Mouse (Mus musculus): ENCODE results near the gene Zfp536. TPM values are rescaled to one million over a fixed set of nuclear protein-coding genes. Genes with fewer than 3 reads are reported as not detected.

Zfp536 gene
- polyA plus RNA-seq, 1 experiment from 2014 or later: 11.5 TPM

GRCm38 (mm10) chr7:37689561-37690305, 83.7 kb downstream of the Zfp536 start:
- no peaks in the 10 kb centered on the region for H3K36me3 ChIP-seq (ENCODE audit: control insufficient read depth, insufficient read depth, low read length)
- no peaks in the 10 kb centered on the region for H3K9me3 ChIP-seq (ENCODE audit: control insufficient read depth, low read length)
- DNase-seq (ENCODE audit: low spot score): no peak
- H3K27me3 ChIP-seq (replicated peaks; ENCODE audit: control insufficient read depth, insufficient read depth, low read length): no peaks in the 10 kb centered on the region
- no peak for ATAC-seq (replicated peaks; ENCODE audit: low FRiP score, low TSS enrichment, low read depth)
- WGBS: 60% methylated on average over 23 of the region's 23 CpGs
- peaks cover 4% of the 10 kb centered on the region for H3K4me1 ChIP-seq (replicated peaks; ENCODE audit: control insufficient read depth, insufficient read depth, low read length)
- no peak overlapping the region for H3K9ac ChIP-seq (ENCODE audit: low read length)
- no peak overlapping the region for H3K4me2 ChIP-seq (ENCODE audit: low read length)
- H3K27ac ChIP-seq (ENCODE audit: low read depth): no peak overlapping the region
- no peak overlapping the region for H3K4me3 ChIP-seq (ENCODE audit: low read depth, low read length)

- no peak overlapping the region for H3K4me2 ChIP-seq (ENCODE audit: low read length)
- ATAC-seq (replicated peaks; ENCODE audit: low FRiP score, low TSS enrichment, low read depth) (no peak), DNase-seq (ENCODE audit: low spot score) (no peak)
- H3K4me3 ChIP-seq (ENCODE audit: low read depth, low read length): no peak overlapping the region
- H3K9ac ChIP-seq (ENCODE audit: low read length): no peak overlapping the region
- no peaks in the 10 kb centered on the region for H3K36me3 ChIP-seq (ENCODE audit: control insufficient read depth, insufficient read depth, low read length)
- H3K4me1 ChIP-seq (replicated peaks; ENCODE audit: control insufficient read depth, insufficient read depth, low read length): peaks cover 4% of the 10 kb centered on the region
- 42% methylated on average over 11 of the region's 11 CpGs for WGBS
- H3K9me3 ChIP-seq (ENCODE audit: control insufficient read depth, low read length): no peaks in the 10 kb centered on the region
- no peak overlapping the region for H3K27ac ChIP-seq (ENCODE audit: low read depth)
- H3K27me3 ChIP-seq (replicated peaks; ENCODE audit: control insufficient read depth, insufficient read depth, low read length): no peaks in the 10 kb centered on the region
These were observed 84.3 kb downstream of the Zfp536 start for GRCm38 (mm10) chr7:37689107-37689511.

GRCm38 (mm10) chr7:37686366-37686765, 87.1 kb downstream of the Zfp536 start:
- Histone ChIP-seq H3K36me3 (ENCODE audit: control insufficient read depth, insufficient read depth, low read length) (no peaks in the 10 kb centered on the region), H3K9me3 (ENCODE audit: control insufficient read depth, low read length) (no peaks in the 10 kb centered on the region), H3K27ac (ENCODE audit: low read depth) (no peak overlapping the region), H3K27me3 (replicated peaks; ENCODE audit: control insufficient read depth, insufficient read depth, low read length) (no peaks in the 10 kb centered on the region), H3K4me1 (replicated peaks; ENCODE audit: control insufficient read depth, insufficient read depth, low read length) (peaks cover 4% of the 10 kb centered on the region), H3K9ac (ENCODE audit: low read length) (no peak overlapping the region), H3K4me3 (ENCODE audit: low read depth, low read length) (no peak overlapping the region), H3K4me2 (ENCODE audit: low read length) (no peak overlapping the region)
- ATAC-seq (replicated peaks; ENCODE audit: low FRiP score, low TSS enrichment, low read depth) (no peak), DNase-seq (ENCODE audit: low spot score) (no peak)
- WGBS: 85% methylated on average over 2 of the region's 2 CpGs

- H3K9ac ChIP-seq (ENCODE audit: low read length): no peak overlapping the region
- H3K36me3 ChIP-seq (ENCODE audit: control insufficient read depth, insufficient read depth, low read length): no peaks in the 10 kb centered on the region
- no peaks in the 10 kb centered on the region for H3K27me3 ChIP-seq (replicated peaks; ENCODE audit: control insufficient read depth, insufficient read depth, low read length)
- H3K9me3 ChIP-seq (ENCODE audit: control insufficient read depth, low read length): no peaks in the 10 kb centered on the region
- no peaks in the 10 kb centered on the region; the same call in 1 of the 2 replicates for H3K4me1 ChIP-seq (replicated peaks; ENCODE audit: control insufficient read depth, insufficient read depth, low read length)
- H3K4me3 ChIP-seq (ENCODE audit: low read depth, low read length): no peak overlapping the region
- no peak for ATAC-seq (replicated peaks; ENCODE audit: low FRiP score, low TSS enrichment, low read depth)
- no peak overlapping the region for H3K4me2 ChIP-seq (ENCODE audit: low read length)
- WGBS: 88% methylated on average over 3 of the region's 3 CpGs
- no peak overlapping the region for H3K27ac ChIP-seq (ENCODE audit: low read depth)
- DNase-seq (ENCODE audit: low spot score): no peak
These were observed 88.2 kb downstream of the Zfp536 start for GRCm38 (mm10) chr7:37685247-37685646.

- Histone ChIP-seq H3K4me2 (ENCODE audit: low read length) (no peak overlapping the region), H3K27ac (ENCODE audit: low read depth) (no peak overlapping the region), H3K27me3 (replicated peaks; ENCODE audit: control insufficient read depth, insufficient read depth, low read length) (no peaks in the 10 kb centered on the region), H3K9ac (ENCODE audit: low read length) (no peak overlapping the region), H3K4me1 (replicated peaks; ENCODE audit: control insufficient read depth, insufficient read depth, low read length) (no peaks in the 10 kb centered on the region), H3K36me3 (ENCODE audit: control insufficient read depth, insufficient read depth, low read length) (no peaks in the 10 kb centered on the region), H3K4me3 (ENCODE audit: low read depth, low read length) (no peak overlapping the region), H3K9me3 (ENCODE audit: control insufficient read depth, low read length) (no peaks in the 10 kb centered on the region)
- no peak for DNase-seq (ENCODE audit: low spot score)
- ATAC-seq (replicated peaks; ENCODE audit: low FRiP score, low TSS enrichment, low read depth): no peak
- 66% methylated on average over 3 of the region's 3 CpGs for WGBS
These were observed 92.1 kb downstream of the Zfp536 start for GRCm38 (mm10) chr7:37681335-37681734.

- Histone ChIP-seq H3K36me3 (ENCODE audit: control insufficient read depth, insufficient read depth, low read length) (no peaks in the 10 kb centered on the region), H3K27me3 (replicated peaks; ENCODE audit: control insufficient read depth, insufficient read depth, low read length) (no peaks in the 10 kb centered on the region)
- ATAC-seq (replicated peaks; ENCODE audit: low FRiP score, low TSS enrichment, low read depth): no peak
These were observed 109.6 kb downstream of the Zfp536 start for GRCm38 (mm10) chr7:37663676-37664365.

GRCm38 (mm10) chr7:37648671-37649070, 124.8 kb downstream of the Zfp536 start:
- DNase-seq (ENCODE audit: low spot score) (no peak), ATAC-seq (replicated peaks; ENCODE audit: low FRiP score, low TSS enrichment, low read depth) (no peak)
- no peak overlapping the region for H3K4me3 ChIP-seq (ENCODE audit: low read depth, low read length)
- H3K4me1 ChIP-seq (replicated peaks; ENCODE audit: control insufficient read depth, insufficient read depth, low read length): no peaks in the 10 kb centered on the region
- H3K9me3 ChIP-seq (ENCODE audit: control insufficient read depth, low read length): no peaks in the 10 kb centered on the region; the same call in 1 of the 2 replicates
- 88% methylated on average over 11 of the region's 11 CpGs for WGBS
- H3K27me3 ChIP-seq (replicated peaks; ENCODE audit: control insufficient read depth, insufficient read depth, low read length): no peaks in the 10 kb centered on the region
- H3K9ac ChIP-seq (ENCODE audit: low read length): no peak overlapping the region
- H3K27ac ChIP-seq (ENCODE audit: low read depth): no peak overlapping the region
- no peaks in the 10 kb centered on the region for H3K36me3 ChIP-seq (ENCODE audit: control insufficient read depth, insufficient read depth, low read length)
- H3K4me2 ChIP-seq (ENCODE audit: low read length): no peak overlapping the region

More at GRCm38 (mm10) chr7:37663676-37664365, 109.6 kb downstream of the Zfp536 start:
- H3K27ac ChIP-seq (ENCODE audit: low read depth): no peak overlapping the region
- 96% methylated on average over 7 of the region's 7 CpGs for WGBS
- no peak overlapping the region for H3K9ac ChIP-seq (ENCODE audit: low read length)
- peaks cover 21% of the 10 kb centered on the region for H3K4me1 ChIP-seq (replicated peaks; ENCODE audit: control insufficient read depth, insufficient read depth, low read length)
- no peaks in the 10 kb centered on the region for H3K9me3 ChIP-seq (ENCODE audit: control insufficient read depth, low read length)
- no peak overlapping the region for H3K4me2 ChIP-seq (ENCODE audit: low read length)
- DNase-seq (ENCODE audit: low spot score): no peak
- no peak overlapping the region for H3K4me3 ChIP-seq (ENCODE audit: low read depth, low read length)

- ATAC-seq (replicated peaks; ENCODE audit: low FRiP score, low TSS enrichment, low read depth): no peak
- no peaks in the 10 kb centered on the region for H3K4me1 ChIP-seq (replicated peaks; ENCODE audit: control insufficient read depth, insufficient read depth, low read length)
- no peaks in the 10 kb centered on the region for H3K36me3 ChIP-seq (ENCODE audit: control insufficient read depth, insufficient read depth, low read length)
- no peaks in the 10 kb centered on the region for H3K27me3 ChIP-seq (replicated peaks; ENCODE audit: control insufficient read depth, insufficient read depth, low read length)
- no peak overlapping the region for H3K4me2 ChIP-seq (ENCODE audit: low read length)
- H3K27ac ChIP-seq (ENCODE audit: low read depth): no peak overlapping the region
- 92% methylated on average over 21 of the region's 21 CpGs for WGBS
- H3K9me3 ChIP-seq (ENCODE audit: control insufficient read depth, low read length): no peaks in the 10 kb centered on the region
- DNase-seq (ENCODE audit: low spot score): no peak
- no peak overlapping the region for H3K4me3 ChIP-seq (ENCODE audit: low read depth, low read length)
- no peak overlapping the region for H3K9ac ChIP-seq (ENCODE audit: low read length)
These were observed 125.4 kb downstream of the Zfp536 start for GRCm38 (mm10) chr7:37647917-37648615.
